Mouse (Mus musculus) thymus, adult 2 months (tissue): ENCODE data around the gene Pak2. TPM values are rescaled to one million over a fixed set of nuclear protein-coding genes. Genes with fewer than 3 reads are reported as not detected.
A peak's percentile ranks its signal among the peaks of the same experiment; 100 is the strongest.
"Not testable (repeated sequence)": the region's sequence is repeated elsewhere in the genome, so short reads cannot be mapped to it uniquely, and the experiment has no call there.

Source experiments
- DNase-seq: peaks from one replicate; pipeline ENCODE4 v3.0.0; 2021
- H3K27ac ChIP-seq: fragments of 200-500 bp; 2 replicates; pipeline ENCODE4 v1.5.1; 2012; ENCODE audit warnings: low read length, control low read depth; ENCODE audit not compliant: control insufficient read depth, insufficient read depth
- H3K27me3 ChIP-seq: fragments of 200-500 bp; 2 replicates; pipeline ENCODE4 v1.6.1; 2012; ENCODE audit warnings: mild to moderate bottlenecking, low read length, moderate library complexity, mixed read lengths; ENCODE audit not compliant: control insufficient read depth, insufficient read depth
- H3K36me3 ChIP-seq: fragments of 200-500 bp; 2 replicates; pipeline ENCODE4 v1.6.1; 2012; ENCODE audit warnings: mild to moderate bottlenecking, low read length, moderate library complexity; ENCODE audit not compliant: control insufficient read depth, insufficient read depth
- H3K4me1 ChIP-seq: fragments of 200-500 bp; replicated peaks from 2 replicates; pipeline ENCODE4 v1.6.1; 2012; ENCODE audit warnings: low read length; ENCODE audit not compliant: control insufficient read depth, insufficient read depth
- H3K4me3 ChIP-seq: fragments of 200-500 bp; 2 replicates; pipeline ENCODE4 v1.5.1; 2012; ENCODE audit warnings: mild to moderate bottlenecking, low read length, control low read depth, moderate library complexity; ENCODE audit not compliant: control insufficient read depth, insufficient read depth
- CTCF ChIP-seq: fragments of 200-500 bp; IDR thresholded peaks from 2 replicates; pipeline ENCODE4 v1.5.1; 2012; ENCODE audit warnings: mild to moderate bottlenecking, control low read depth, low read length, moderate library complexity, borderline replicate concordance; ENCODE audit not compliant: control insufficient read depth, poor library complexity, insufficient read depth; ENCODE audit errors: extremely low read depth
- POLR2A ChIP-seq: fragments of 200-500 bp; IDR thresholded peaks from 2 replicates; pipeline ENCODE4 v1.6.1; 2012; ENCODE audit warnings: mild to moderate bottlenecking, low read length, control low read depth, moderate library complexity; ENCODE audit not compliant: control insufficient read depth, poor library complexity, insufficient read depth; ENCODE audit errors: extremely low read depth
- WGBS: fragments of 180-500 bp; shearing (Covaris S2); methylation state at CpG from one replicate; pipeline ENCODE4 v1.1.7; 2018; 5-methylcytosine and 5-hydroxymethylcytosine counted together
- polyA plus RNA-seq: library from polyadenylated mRNA; depleted of rRNA; stranded (reverse); fragments of >200 nt; gene quantifications from 2 replicates; pipeline ENCODE4 v1.2.3, GENCODE M21; 2012

Gene Pak2
- polyA plus RNA-seq, 1 experiment, result 35.3 TPM

- no peak; the same call in 1 of the 2 replicates for TF ChIP-seq POLR2A
- TF ChIP-seq CTCF, result no peak
- Histone ChIP-seq H3K27ac (peak overlapping the region; percentile 40), H3K36me3 (peaks cover 9% of the 10 kb centered on the region; the same call in 1 of the 2 replicates), H3K4me3 (peak overlapping the region; percentile 90), H3K4me1 (peaks cover 4% of the 10 kb centered on the region; the same call in 1 of the 2 replicates), H3K27me3 (no peaks in the 10 kb centered on the region)
- under 1% methylated on average over 39 of the region's 39 CpGs for WGBS
- DNase-seq, result peak; percentile 57
Observed at GRCm38 (mm10) chr16:32098897-32099637, 19.9 kb upstream of the Pak2 start.

GRCm38 (mm10) chr16:32097757-32098156, 18.6 kb upstream of the Pak2 start:
- H3K36me3 ChIP-seq, H3K27me3 ChIP-seq, H3K4me3 ChIP-seq, H3K27ac ChIP-seq, DNase-seq, H3K4me1 ChIP-seq: not testable (repeated sequence)
- 89% methylated on average over 2 of the region's 2 CpGs for WGBS

DNA sequence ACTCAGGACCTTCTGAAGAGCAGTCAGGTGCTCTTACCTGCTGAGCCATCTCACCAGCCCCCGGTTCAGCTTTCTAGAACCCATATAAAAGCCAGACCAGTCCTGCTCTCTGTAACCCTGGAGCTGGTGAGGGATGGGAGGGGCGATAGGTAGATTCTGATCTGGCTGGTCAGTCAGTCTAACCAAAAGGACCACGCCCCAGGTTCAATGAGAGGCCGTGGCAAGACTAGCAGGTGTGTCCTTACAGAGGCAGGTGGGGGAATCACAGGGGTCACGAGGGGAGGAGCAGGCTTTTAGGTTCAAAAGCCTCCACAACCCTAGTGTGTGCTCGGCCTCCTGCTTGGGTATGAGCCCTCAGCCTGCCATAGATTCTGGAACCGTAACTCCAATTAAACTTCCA, 12.3 kb upstream of the Pak2 start:
- no peaks in the 10 kb centered on the region for H3K27me3 ChIP-seq
- DNase-seq, result no peak
- no peak overlapping the region for H3K27ac ChIP-seq
- 97% methylated on average over 7 of the region's 7 CpGs for WGBS
- H3K4me1 ChIP-seq, result peaks cover 14% of the 10 kb centered on the region
- H3K4me3 ChIP-seq, result no peak overlapping the region
- H3K36me3 ChIP-seq, result peaks cover 44% of the 10 kb centered on the region
- TF ChIP-seq CTCF, result no peak
- TF ChIP-seq POLR2A, result no peak

- 9% methylated on average over 17 of the region's 17 CpGs for WGBS
- peaks cover 61% of the 10 kb centered on the region for H3K36me3 ChIP-seq
- peaks cover 14% of the 10 kb centered on the region for H3K4me1 ChIP-seq
- peak; percentile 55 for DNase-seq
- no peaks in the 10 kb centered on the region for H3K27me3 ChIP-seq
- no peak overlapping the region; the same call in 1 of the 2 replicates for H3K4me3 ChIP-seq
- H3K27ac ChIP-seq, result peak overlapping the region; percentile 87
- TF ChIP-seq CTCF (no peak), POLR2A (no peak)
Observed at GRCm38 (mm10) chr16:32087629-32088443, 8.7 kb upstream of the Pak2 start.

DNA sequence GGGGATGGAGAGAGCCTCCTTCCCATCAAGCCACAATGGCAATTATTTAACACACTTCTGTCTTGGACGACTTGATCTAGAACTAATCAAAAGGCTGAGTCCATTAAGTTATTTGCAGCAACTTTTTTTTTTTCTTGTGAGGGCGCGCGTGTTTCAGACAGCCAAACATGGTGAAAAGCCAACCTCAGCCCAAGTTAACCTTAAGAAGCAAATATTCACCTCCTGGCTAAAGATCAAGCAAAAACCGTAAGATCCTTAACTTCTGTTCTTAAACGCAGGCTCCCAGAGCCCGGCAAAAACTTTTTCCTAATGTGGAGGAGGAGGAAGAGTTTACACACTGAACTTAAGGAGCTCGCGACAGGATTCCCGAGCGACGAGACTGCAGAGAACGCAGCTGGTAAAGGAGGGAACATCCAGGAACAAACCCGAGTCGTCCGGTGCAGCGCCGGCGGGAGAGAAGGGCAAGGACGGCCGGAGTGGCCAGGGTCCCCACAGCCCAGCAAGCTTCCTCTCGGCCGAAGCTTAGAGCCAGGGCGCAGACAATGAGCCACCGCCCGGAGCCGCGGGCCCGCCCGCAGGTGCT, 643 bp downstream of the Pak2 start:
- Histone ChIP-seq H3K36me3 (0 out of 2 replicates have a peak, but pooled peaks cover 2% of the 10 kb centered on the region), H3K4me3 (peak overlapping the region; percentile 95), H3K27ac (peak overlapping the region; percentile 51), H3K4me1 (peaks cover 4% of the 10 kb centered on the region), H3K27me3 (no peaks in the 10 kb centered on the region)
- TF ChIP-seq POLR2A (no peak), CTCF (no peak)
- under 1% methylated on average over 30 of the region's 30 CpGs for WGBS
- DNase-seq, result peak; percentile 40

- H3K27me3 ChIP-seq, result no peaks in the 10 kb centered on the region
- TF ChIP-seq POLR2A (no peak), CTCF (no peak)
- peak overlapping the region; percentile 28 for H3K4me3 ChIP-seq
- no peak overlapping the region; the same call in 1 of the 2 replicates for H3K27ac ChIP-seq
- peaks cover 4% of the 10 kb centered on the region for H3K4me1 ChIP-seq
- H3K36me3 ChIP-seq, result no peaks in the 10 kb centered on the region
- WGBS, result 2% methylated on average over 13 of the region's 13 CpGs
- DNase-seq, result peak; percentile 21
Observed at GRCm38 (mm10) chr16:32077648-32078407, 1.3 kb downstream of the Pak2 start.
